Mouse (Mus musculus): Measurements from ENCODE around the gene Hoxd4.

The Hoxd4 gene

GRCm38 (mm10) chr2:74731799-74732512, 20.2 kb downstream of the Hoxd4 start:
- no peak for DNase-seq

- no peak for DNase-seq
These were observed 21.0 kb downstream of the Hoxd4 start for GRCm38 (mm10) chr2:74732513-74733316.

GRCm38 (mm10) chr2:74733317-74733661, 21.6 kb downstream of the Hoxd4 start:
- DNase-seq: no peak

- no peak for DNase-seq
These were observed 22.0 kb downstream of the Hoxd4 start for GRCm38 (mm10) chr2:74733765-74734164.

GRCm38 (mm10) chr2:74734451-74734850, 22.7 kb downstream of the Hoxd4 start:
- no peak for DNase-seq

GRCm38 (mm10) chr2:74734996-74735811, 23.5 kb downstream of the Hoxd4 start:
- DNase-seq: no peak

GRCm38 (mm10) chr2:74735851-74736687, 24.3 kb downstream of the Hoxd4 start:
- DNase-seq: no peak

GRCm38 (mm10) chr2:74736688-74737577, 25.2 kb downstream of the Hoxd4 start:
- no peak for DNase-seq

GRCm38 (mm10) chr2:74737578-74738070, 25.9 kb downstream of the Hoxd4 start:
- no peak for DNase-seq

- DNase-seq: no peak
These were observed 27.1 kb downstream of the Hoxd4 start for GRCm38 (mm10) chr2:74738623-74739475.

- DNase-seq: no peak
These were observed 27.7 kb downstream of the Hoxd4 start for GRCm38 (mm10) chr2:74739476-74739800.

GRCm38 (mm10) chr2:74739869-74740268, 28.1 kb downstream of the Hoxd4 start:
- DNase-seq: no peak

- DNase-seq: no peak
These were observed 28.8 kb downstream of the Hoxd4 start for GRCm38 (mm10) chr2:74740311-74741091.

GRCm38 (mm10) chr2:74741252-74741978, 29.7 kb downstream of the Hoxd4 start:
- no peak for DNase-seq

GRCm38 (mm10) chr2:74741979-74742277, 30.2 kb downstream of the Hoxd4 start:
- DNase-seq: no peak

- no peak for DNase-seq
These were observed 34.0 kb downstream of the Hoxd4 start for GRCm38 (mm10) chr2:74745540-74746297.

GRCm38 (mm10) chr2:74746298-74746921, 34.7 kb downstream of the Hoxd4 start:
- DNase-seq: no peak

- DNase-seq: no peak
These were observed 35.3 kb downstream of the Hoxd4 start for GRCm38 (mm10) chr2:74747006-74747405.
